Mouse (Mus musculus) embryonic stem cell, embryonic (primary cell): ENCODE results near the gene Wasf2.

ENCODE experiments used
- CTCF ChIA-PET, 4 experiments: fragments of 300-600 bp in 2 of 4; fragments of 350-600 bp in 2 of 4; sonication (Branson Sonifier 250); formaldehyde crosslinking; loops; one replicate each; lab custom pipeline; 2022; ENCODE audit warnings: inconsistent platforms in 2 of 4; lab: Charles Lee
- POLR2A ChIA-PET, 4 experiments: fragments of 300-600 bp in 2 of 4; fragments of 350-600 bp in 2 of 4; sonication (Branson Sonifier 250); formaldehyde crosslinking; loops; one replicate each; lab custom pipeline; 2022; ENCODE audit warnings: antibody characterized with exemption in 4 of 4, inconsistent platforms in 1 of 4; lab: Charles Lee

Gene Wasf2

DNA sequence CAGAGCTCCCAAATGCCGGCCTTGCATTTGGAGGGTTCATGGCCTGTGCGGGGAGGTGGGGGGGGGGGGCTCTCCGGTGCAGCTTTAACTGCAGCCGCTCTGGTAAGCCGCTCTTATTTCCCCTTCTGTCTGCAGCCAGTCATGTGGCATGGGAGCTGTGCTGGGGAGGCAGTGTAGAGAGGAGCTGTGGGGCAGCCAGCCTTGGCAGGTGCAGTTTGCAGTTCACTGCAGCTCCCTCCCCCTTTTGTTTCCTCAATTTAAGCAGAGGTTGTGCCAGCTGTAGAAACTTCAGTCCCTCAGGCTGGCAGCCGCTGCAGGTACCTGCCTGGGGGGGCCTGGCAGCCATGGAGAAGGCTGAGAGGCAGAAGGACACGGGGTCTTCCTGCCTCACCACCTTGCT, 66.5 kb downstream of the Wasf2 start:
- ChIA-PET POLR2A (interaction anchor here in 3 of 4 experiments (0.6 to 1.6 kb wide), 9 partner anchors 12 to 1505 kb away, joined by 3 to 6 read pairs (median 3); partner anchors contain the start of gene Ahdc1 (in 1 of the 3)), CTCF (interaction anchor here in 2 of 4 experiments (0.6 to 1.2 kb wide), 6 partner anchors 14 to 275 kb away, joined by 3 read pairs; partner anchors contain the start of genes Cd164l2 (in 1 of the 2) and Gpr3 (in 1 of the 2))

- CTCF ChIA-PET: interaction anchor here in 2 of 4 experiments (0.6 to 1.2 kb wide), 4 partner anchors 15 to 275 kb away, joined by 3 read pairs; partner anchors contain the start of genes Cd164l2 (in 1 of the 2) and Gpr3 (in 1 of the 2)
- POLR2A ChIA-PET: interaction anchor here in 2 of 4 experiments (0.7 to 2.9 kb wide), 9 partner anchors 8 to 247 kb away, joined by 3 to 16 read pairs (median 4); partner anchors contain the start of genes Ahdc1 (in 1 of the 2) and Wasf2 (in 1 of the 2)
Observed at GRCm38 (mm10) chr4:133197355-133197754, 67.0 kb downstream of the Wasf2 start.

DNA sequence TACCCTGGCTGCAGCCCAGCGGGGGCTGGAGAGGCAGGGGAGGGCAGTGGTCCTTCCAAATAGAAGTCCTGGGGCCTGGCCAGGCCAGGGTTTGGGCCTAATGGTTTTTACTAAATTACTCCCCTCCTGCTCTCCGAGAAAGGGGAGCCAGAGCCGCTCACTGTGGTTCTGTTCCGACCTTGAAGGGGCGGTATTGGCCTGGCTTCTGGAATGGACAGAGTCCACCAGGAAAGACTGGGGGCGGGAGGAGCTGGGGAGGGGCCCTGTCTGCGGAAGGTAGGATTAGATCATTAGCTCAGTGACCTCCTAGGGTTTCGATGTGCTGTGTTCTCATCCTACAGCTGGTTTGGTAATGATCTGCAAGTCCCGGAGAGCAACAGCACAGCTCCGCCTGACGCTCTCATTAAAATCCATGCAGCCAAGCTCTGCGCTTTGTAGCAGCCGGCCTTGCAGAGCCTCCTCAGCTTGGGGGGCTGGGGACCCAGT, 67.5 kb downstream of the Wasf2 start:
- ChIA-PET CTCF (interaction anchor here (0.6 to 1.9 kb wide), 7 partner anchors 9 to 152 kb away, joined by 3 to 7 read pairs (median 4); no protein-coding TSS in a partner anchor), POLR2A (interaction anchor here (0.6 to 2.9 kb wide), 18 partner anchors 8 to 248 kb away, joined by 3 to 16 read pairs (median 3); partner anchors contain the start of gene Wasf2 (in 1 of the 4))

DNA sequence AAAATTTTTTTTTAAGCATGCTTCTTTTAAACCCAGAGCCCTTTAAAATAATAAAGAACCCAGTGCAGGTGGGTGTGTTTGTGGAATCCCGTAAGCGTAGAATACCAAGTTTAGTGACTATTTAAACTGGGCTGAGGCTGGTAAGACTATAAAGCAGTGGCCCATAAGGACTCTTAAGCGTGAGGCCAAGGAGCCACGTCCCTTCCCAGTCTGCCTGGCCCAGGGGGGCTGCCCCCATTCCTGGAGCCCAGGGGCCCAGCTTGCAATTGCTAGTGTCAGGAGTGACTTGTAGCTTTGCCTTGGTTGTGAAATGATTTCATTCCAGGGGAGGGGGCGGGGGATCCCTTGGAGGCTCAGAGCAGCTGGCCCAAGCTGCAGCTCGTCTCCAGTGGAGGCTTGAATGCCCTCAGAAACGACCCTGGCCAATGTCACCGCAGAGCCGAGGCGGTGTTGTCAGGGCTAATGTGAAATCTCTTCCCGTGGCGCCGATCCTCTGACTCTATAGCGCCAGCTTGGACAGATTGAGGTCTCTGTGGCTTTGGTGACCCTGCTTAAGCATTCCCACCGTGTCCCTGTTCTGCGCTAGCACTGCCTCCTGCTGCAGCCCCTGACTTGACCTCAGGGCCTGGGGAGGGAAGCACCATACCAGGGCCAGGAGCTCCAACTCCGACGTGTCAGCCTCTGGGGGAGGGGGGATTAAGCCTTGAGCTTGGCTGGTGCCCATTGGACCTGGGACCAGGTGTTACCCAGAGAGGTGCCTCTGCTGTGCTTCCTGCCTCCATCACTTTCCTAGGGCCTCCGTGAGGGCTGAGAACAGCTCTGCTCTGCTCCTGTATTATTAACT, 68.3 kb downstream of the Wasf2 start:
- POLR2A ChIA-PET: interaction anchor here (0.6 to 2.9 kb wide), 20 partner anchors 9 to 248 kb away, joined by 3 to 16 read pairs (median 3); partner anchors contain the start of gene Wasf2 (in 1 of the 4)
- CTCF ChIA-PET: interaction anchor here (0.6 to 1.9 kb wide), 11 partner anchors 9 to 1077 kb away, joined by 3 to 9 read pairs (median 4); no protein-coding TSS in a partner anchor

- ChIA-PET POLR2A (interaction anchor here in 3 of 4 experiments (0.6 to 3.1 kb wide), 16 partner anchors 9 to 190 kb away, joined by 3 to 20 read pairs (median 5); partner anchors contain the start of genes Cd164l2 (in 1 of the 3), Gpr3 (in 1 of the 3) and Wdtc1 (in 1 of the 3)), CTCF (interaction anchor here in 3 of 4 experiments (0.5 to 0.9 kb wide), 5 partner anchors 14 to 251 kb away, joined by 4 to 5 read pairs (median 4); no protein-coding TSS in a partner anchor)
Observed at GRCm38 (mm10) chr4:133199743-133200142, 69.4 kb downstream of the Wasf2 start.

DNA sequence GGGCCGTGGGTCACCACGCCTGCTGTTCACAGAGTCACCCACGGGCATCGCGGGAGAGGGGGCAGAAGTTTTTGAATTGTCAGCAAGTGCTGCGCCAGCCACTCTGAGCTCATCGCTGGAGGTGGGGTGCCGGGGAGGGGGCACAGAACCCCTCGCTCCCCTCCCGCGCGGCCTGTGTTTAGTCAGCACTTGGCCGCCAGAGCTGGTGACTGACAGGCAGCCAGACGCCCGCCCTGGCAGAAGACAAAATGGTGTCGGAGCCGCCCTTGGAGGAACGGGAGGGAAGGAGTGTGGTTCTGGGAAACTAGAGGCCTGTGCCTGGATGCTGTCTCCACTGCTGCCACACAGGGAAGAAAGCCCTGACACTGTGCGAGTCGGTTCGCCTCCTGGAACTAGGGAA, 70.0 kb downstream of the Wasf2 start:
- POLR2A ChIA-PET: interaction anchor here in 3 of 4 experiments (0.6 to 3.1 kb wide), 28 partner anchors 8 to 291 kb away, joined by 3 to 20 read pairs (median 4); partner anchors contain the start of genes Gpr3 (in 2 of the 3), Cd164l2 (in 1 of the 3) and Wdtc1 (in 1 of the 3)

GRCm38 (mm10) chr4:133201006-133201771, 70.9 kb downstream of the Wasf2 start:
- ChIA-PET POLR2A (interaction anchor here (0.5 to 3.1 kb wide), 40 partner anchors 9 to 345 kb away, joined by 3 to 20 read pairs (median 3); partner anchors contain the start of genes Gpr3 (in 2 of the 4), Cd164l2 (in 1 of the 4), Nudc (in 1 of the 4) and Wdtc1 (in 1 of the 4)), CTCF (interaction anchor here (0.6 to 1.6 kb wide), 22 partner anchors 9 to 801 kb away, joined by 3 to 9 read pairs (median 3); partner anchors contain the start of gene Cd164l2 (in 1 of the 4))

More for the DNA sequence above, 70.0 kb downstream of the Wasf2 start:
- CTCF ChIA-PET: interaction anchor here (0.6 to 1.6 kb wide), 8 partner anchors 11 to 237 kb away, joined by 3 to 6 read pairs (median 4); partner anchors contain the start of gene Cd164l2 (in 1 of the 4)

- ChIA-PET POLR2A (interaction anchor here in 3 of 4 experiments (0.6 to 3.1 kb wide), 11 partner anchors 11 to 359 kb away, joined by 3 to 15 read pairs (median 3); partner anchors contain the start of genes Gpr3 (in 1 of the 3), Map3k6 (in 1 of the 3) and Ppp1r8 (in 1 of the 3)), CTCF (interaction anchor here (0.6 to 1.3 kb wide), 8 partner anchors 9 to 800 kb away, joined by 3 to 5 read pairs (median 4); no protein-coding TSS in a partner anchor)
Observed at GRCm38 (mm10) chr4:133202254-133202653, 71.9 kb downstream of the Wasf2 start.

- ChIA-PET POLR2A (interaction anchor here in 1 of 4 experiments (0.7 to 2.1 kb wide), 2 partner anchors 27 to 105 kb away, joined by 6 to 9 read pairs; no protein-coding TSS in a partner anchor), CTCF (no interaction called here)
Observed at GRCm38 (mm10) chr4:133203591-133203990, 73.3 kb downstream of the Wasf2 start.

GRCm38 (mm10) chr4:133204379-133204778, 74.1 kb downstream of the Wasf2 start:
- ChIA-PET CTCF (interaction anchor here in 1 of 4 experiments (0.7 kb wide), 1 partner anchor 69 kb away, joined by 4 read pairs; no protein-coding TSS in a partner anchor), POLR2A (interaction anchor here (0.6 to 2.1 kb wide), 7 partner anchors 18 to 149 kb away, joined by 3 to 9 read pairs (median 3); partner anchors contain the start of gene Wdtc1 (in 2 of the 4))

DNA sequence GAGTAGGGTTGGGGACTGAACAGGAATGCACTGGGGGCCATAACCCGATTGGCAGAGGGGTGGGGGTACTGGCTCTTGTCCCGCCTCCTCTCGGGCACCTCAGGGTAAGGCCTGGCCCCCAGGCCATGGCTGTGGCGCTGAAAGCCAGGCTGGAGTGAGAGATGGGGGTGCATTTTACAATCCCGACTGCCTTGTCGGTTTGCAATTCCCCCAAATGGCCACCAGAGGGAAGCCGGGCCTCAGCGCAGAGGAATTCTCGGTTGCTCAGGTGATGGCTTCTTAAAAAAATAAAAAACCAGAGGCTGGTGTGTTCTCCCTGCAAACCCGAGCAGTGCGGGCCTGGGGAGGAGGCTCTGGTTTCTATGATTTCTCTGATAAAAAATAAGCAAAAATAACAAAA, 79.1 kb downstream of the Wasf2 start:
- CTCF ChIA-PET: interaction anchor here (0.6 to 2.8 kb wide), 8 partner anchors 8 to 88 kb away, joined by 3 to 15 read pairs (median 6); no protein-coding TSS in a partner anchor
- POLR2A ChIA-PET: interaction anchor here in 3 of 4 experiments (0.8 to 3.0 kb wide), 10 partner anchors 10 to 299 kb away, joined by 3 to 16 read pairs (median 3); partner anchors contain the start of genes Slc9a1 (in 1 of the 3) and Wdtc1 (in 1 of the 3)

DNA sequence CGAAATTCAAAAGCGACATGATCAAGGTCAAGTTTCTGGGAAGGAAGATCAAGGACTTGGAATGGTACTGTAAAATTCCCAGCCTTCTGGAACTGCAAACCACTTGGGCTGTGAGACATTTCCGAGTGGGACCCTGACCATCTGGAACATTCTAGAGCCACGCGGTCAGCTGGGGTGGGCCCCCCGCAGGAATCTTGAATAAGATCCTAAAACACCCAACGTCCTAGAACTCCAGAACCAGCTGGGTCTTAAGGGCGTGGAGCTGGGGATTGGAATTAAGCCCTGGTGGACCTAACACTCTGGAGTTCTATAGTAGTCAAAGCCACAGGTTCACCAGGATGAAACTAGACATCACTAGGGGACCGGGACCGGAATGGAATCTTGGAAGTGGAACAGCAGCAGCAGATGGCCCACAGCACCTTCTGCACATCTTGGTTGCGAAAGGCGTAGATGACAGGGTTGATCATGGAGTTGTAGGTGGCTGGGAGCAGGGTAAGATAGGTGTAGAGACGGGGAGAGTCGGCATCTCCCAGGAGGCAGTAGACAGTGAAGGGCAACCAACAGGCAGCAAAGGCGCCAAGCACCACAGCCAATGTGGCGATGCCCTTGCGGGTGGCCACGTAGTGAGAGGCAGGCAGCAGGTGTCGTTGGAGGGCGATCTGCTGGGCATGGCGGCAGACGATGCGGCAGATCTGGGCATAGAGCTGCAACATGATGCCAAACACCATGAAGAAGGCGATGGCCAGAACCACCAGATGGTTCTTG, 79.9 kb downstream of the Wasf2 start:
- CTCF ChIA-PET: interaction anchor here (0.5 to 2.8 kb wide), 13 partner anchors 9 to 225 kb away, joined by 3 to 15 read pairs (median 5); no protein-coding TSS in a partner anchor
- POLR2A ChIA-PET: interaction anchor here (0.5 to 3.5 kb wide), 12 partner anchors 9 to 347 kb away, joined by 3 to 20 read pairs (median 4); no protein-coding TSS in a partner anchor

DNA sequence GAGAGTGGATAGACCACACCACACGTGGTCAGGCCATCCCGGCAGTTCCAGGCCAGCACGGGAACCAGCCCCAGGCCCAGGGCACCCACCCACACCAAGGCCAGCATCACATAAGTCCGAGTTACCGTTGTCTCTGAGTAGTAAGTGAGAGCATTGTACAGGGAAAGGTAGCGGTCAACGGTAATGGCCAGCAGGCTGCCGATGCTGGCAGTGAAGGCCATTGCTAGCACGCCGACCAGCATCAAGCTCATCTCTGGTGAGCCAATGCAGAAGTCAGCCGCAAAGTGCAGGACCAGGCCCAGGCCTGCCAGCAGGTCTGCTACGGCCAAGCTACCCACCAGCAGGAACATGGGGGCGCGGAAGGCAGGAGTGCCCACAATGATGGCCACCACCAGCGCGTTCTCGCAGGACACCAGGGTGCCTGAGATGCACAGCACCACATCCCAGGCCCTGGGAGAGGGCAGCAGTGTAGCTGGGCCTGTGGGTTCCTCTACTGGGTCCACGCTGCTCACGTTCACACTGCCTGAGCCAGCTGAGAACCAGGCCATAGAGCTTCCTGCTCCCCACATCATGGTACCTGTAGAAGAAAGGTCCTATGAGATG, 80.6 kb downstream of the Wasf2 start:
- ChIA-PET CTCF (interaction anchor here (0.6 to 2.8 kb wide), 13 partner anchors 9 to 91 kb away, joined by 3 to 14 read pairs (median 4); no protein-coding TSS in a partner anchor), POLR2A (interaction anchor here (0.6 to 3.5 kb wide), 13 partner anchors 10 to 348 kb away, joined by 3 to 20 read pairs (median 3); no protein-coding TSS in a partner anchor)

DNA sequence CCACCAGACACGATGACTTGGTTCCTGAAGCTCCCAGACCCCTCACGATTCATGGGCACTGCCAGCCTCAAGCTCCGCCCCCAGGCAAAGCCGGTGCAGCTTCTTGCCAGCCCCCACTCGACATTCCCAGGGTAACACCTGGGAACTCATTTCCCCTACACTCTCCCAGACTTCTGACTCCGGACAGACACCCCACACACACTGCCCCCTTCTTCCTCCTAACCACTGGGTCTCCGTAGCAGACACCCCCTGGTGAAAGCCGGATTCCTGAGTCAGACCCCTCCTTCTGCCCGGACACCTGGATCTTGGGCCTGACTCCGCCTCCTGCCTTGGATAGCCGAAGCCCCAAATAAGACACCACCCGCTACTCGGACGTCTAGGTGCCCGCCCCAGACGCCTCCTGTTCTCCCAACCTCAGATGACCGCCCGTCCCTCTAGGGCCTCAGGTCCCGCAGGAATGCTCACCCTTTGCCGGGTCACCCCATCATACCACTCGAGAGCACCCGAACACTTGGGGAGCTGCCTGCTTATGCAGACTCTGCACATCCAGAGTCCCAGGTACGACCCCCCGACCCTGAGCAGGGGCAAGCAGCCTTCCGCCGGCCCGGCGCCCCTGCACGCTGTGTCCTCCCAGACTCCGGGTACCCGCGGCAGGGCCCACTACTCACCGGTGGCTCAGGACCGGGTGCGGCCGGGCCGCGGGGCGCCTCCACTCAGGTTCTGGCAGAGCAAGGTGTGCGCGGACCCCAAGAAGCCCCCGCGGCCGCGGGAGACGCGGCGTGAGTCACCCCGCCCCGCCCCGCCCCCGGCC, 81.7 kb downstream of the Wasf2 start, which contains the start of the genes Cd164l2 and Gpr3:
Cd164l2 (plus strand) TSS at position 381 of the 811 bp plus-strand sequence.
Gpr3 (minus strand) TSS at position 786 of the 811 bp plus-strand sequence.
- POLR2A ChIA-PET: interaction anchor here in 3 of 4 experiments (0.9 to 3.5 kb wide), 15 partner anchors 9 to 268 kb away, joined by 3 to 20 read pairs (median 3); partner anchors contain the start of genes Tent5b (in 1 of the 3) and Wdtc1 (in 1 of the 3)

More for the DNA sequence above, 81.7 kb downstream of the Wasf2 start, which contains the start of the genes Cd164l2 and Gpr3:
- CTCF ChIA-PET: interaction anchor here in 3 of 4 experiments (0.7 to 2.8 kb wide), 15 partner anchors 9 to 90 kb away, joined by 3 to 14 read pairs (median 4); no protein-coding TSS in a partner anchor
